Mouse (Mus musculus) intestine, embryonic 15.5 days (tissue): ENCODE results near the gene Wdfy4. TPM values are rescaled to one million over a fixed set of nuclear protein-coding genes. Genes with fewer than 3 reads are reported as not detected.

Source experiments
- ATAC-seq: fragments of 200-750 bp; cut with Nextera tagmentation; 2 replicates; pipeline ENCODE4 v1.8.0; 2017; ENCODE audit warnings: moderate TSS enrichment, moderate library complexity
- H3K27ac ChIP-seq: fragments of 300-500 bp; sonication (generic); 2 replicates; pipeline ENCODE4 v1.5.1; 2015; ENCODE audit warnings: mild to moderate bottlenecking, inconsistent platforms
- H3K27me3 ChIP-seq: fragments of 300-500 bp; sonication (generic); replicated peaks from 2 replicates; pipeline ENCODE4 v1.6.1; 2015; ENCODE audit warnings: inconsistent platforms
- H3K36me3 ChIP-seq: fragments of 300-500 bp; sonication (generic); 2 replicates; pipeline ENCODE4 v1.6.1; 2015; ENCODE audit warnings: inconsistent platforms
- H3K4me1 ChIP-seq: fragments of 300-500 bp; sonication (generic); replicated peaks from 2 replicates; pipeline ENCODE4 v1.6.1; 2015; ENCODE audit warnings: inconsistent platforms
- H3K4me2 ChIP-seq: fragments of 300-500 bp; sonication (generic); replicated peaks from 2 replicates; pipeline ENCODE4 v1.6.1; 2015; ENCODE audit warnings: mild to moderate bottlenecking, inconsistent platforms
- H3K4me3 ChIP-seq: fragments of 300-500 bp; sonication (generic); replicated peaks from 2 replicates; pipeline ENCODE4 v1.5.1; 2015; ENCODE audit warnings: inconsistent platforms
- H3K9ac ChIP-seq: fragments of 300-500 bp; sonication (generic); 2 replicates; pipeline ENCODE4 v1.6.1; 2015; ENCODE audit warnings: inconsistent platforms
- H3K9me3 ChIP-seq: fragments of 300-500 bp; sonication (generic); 2 replicates; pipeline ENCODE4 v1.6.1; 2016; ENCODE audit warnings: inconsistent platforms
- WGBS: fragments of 180-500 bp; shearing (Covaris S2); methylation state at CpG from one replicate; pipeline ENCODE4 v1.1.7; 2015; 5-methylcytosine and 5-hydroxymethylcytosine counted together
- polyA plus RNA-seq: library from polyadenylated mRNA; unstranded; fragments of >200 nt; fragmentation: Nextera tagmentation; extraction: Ambion mirVana; gene quantifications from 2 replicates; pipeline ENCODE4 v1.2.1, GENCODE M21; 2015

The Wdfy4 gene
- polyA plus RNA-seq, 1 experiment from 2014 or later = 0.46 TPM

DNA sequence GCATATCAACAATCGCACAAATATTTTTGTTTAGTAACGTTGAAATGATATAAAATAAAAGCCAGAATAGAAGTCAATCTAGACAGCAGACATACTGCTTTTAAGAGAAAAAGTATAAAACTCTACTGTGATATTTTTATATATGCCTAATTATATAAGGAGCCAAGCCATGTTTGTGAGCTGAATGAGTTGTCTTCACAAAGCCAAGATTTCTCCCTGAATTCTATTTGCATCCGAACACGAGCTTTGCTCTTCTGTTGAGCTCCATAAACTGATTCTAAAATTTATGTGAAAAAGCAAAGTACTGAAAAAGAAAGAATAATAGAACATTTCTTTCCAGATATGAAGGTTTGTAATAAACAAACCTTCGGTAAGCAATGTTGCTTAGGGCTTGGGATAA lies 5.2 kb downstream of the Wdfy4 start:
- WGBS = 84% methylated on average over 5 of the region's 5 CpGs
- no peak overlapping the region for H3K27ac ChIP-seq

DNA sequence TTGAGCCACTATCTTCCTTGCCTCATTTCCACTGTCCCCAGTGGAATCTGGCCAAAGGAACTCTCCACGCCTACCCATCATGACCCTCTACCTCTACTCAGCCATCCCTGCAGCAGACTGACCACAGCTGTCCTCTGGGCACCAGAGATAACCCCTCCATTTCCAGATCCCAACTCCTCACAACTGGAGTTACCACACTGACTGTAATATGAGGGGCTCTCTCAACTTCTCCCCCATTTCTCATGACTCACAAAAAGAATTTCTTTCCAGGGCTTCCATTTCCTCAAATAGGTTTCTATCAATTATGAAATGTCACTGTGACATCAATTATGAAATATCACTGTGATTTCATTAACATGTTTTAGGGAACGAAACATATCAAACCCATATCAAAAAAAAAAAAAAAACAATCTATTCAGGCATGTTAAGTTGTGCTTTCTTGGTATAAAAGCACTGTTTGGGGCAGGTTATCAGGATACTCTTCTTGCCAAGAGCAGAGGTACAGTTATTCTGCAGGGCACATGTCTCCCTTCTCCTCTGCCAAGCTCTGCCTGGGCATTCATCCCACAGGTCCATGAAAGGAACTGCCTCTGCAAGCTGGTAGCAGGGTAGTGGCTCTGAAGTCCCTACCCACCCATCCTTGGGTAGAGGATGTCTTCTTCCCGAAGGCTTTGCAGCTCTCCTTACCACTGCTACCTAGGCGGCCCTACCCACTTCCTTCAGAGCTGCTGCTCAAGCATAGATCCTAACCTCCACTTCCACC lies 10.1 kb downstream of the Wdfy4 start:
- H3K9ac ChIP-seq = no peak overlapping the region
- H3K4me2 ChIP-seq = no peak overlapping the region
- H3K4me3 ChIP-seq = no peak overlapping the region
- H3K27ac ChIP-seq = no peak overlapping the region
- H3K27me3 ChIP-seq = no peaks in the 10 kb centered on the region
- no peaks in the 10 kb centered on the region for H3K9me3 ChIP-seq
- H3K4me1 ChIP-seq = no peaks in the 10 kb centered on the region
- WGBS = 76% methylated on average over 4 of the region's 4 CpGs
- H3K36me3 ChIP-seq = no peaks in the 10 kb centered on the region
- ATAC-seq = no peak

More for the DNA sequence above, 5.2 kb downstream of the Wdfy4 start:
- no peak overlapping the region for H3K9ac ChIP-seq
- no peaks in the 10 kb centered on the region for H3K36me3 ChIP-seq
- no peaks in the 10 kb centered on the region for H3K4me1 ChIP-seq
- no peak for ATAC-seq
- H3K9me3 ChIP-seq = no peaks in the 10 kb centered on the region
- no peaks in the 10 kb centered on the region for H3K27me3 ChIP-seq
- H3K4me2 ChIP-seq = no peak overlapping the region
- no peak overlapping the region for H3K4me3 ChIP-seq

DNA sequence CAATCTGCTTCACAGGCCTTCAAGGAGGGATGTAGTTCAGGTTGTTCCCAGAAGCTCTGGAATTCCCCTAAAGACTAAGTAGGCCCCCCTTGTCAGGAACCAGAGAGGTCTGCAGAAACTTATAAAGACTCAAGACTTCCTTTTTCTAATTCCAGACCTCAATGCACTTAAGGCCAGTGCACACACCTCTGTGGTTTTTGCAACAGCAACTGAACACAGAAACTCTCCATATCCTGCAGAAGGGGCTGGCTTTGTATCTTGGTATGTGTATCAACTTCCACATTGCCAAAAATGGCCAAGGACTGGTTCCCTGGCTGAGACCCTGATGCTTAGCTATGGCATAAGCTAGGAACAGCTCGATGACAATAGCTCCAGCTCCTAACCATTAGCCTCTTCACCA lies 13.4 kb downstream of the Wdfy4 start:
- Histone ChIP-seq H3K27me3 (no peaks in the 10 kb centered on the region), H3K36me3 (no peaks in the 10 kb centered on the region), H3K4me2 (no peak overlapping the region), H3K4me3 (no peak overlapping the region), H3K4me1 (no peaks in the 10 kb centered on the region), H3K9me3 (no peaks in the 10 kb centered on the region), H3K27ac (no peak overlapping the region), H3K9ac (no peak overlapping the region)
- 75% methylated on average over 1 of the region's 1 CpGs for WGBS
- ATAC-seq = no peak

DNA sequence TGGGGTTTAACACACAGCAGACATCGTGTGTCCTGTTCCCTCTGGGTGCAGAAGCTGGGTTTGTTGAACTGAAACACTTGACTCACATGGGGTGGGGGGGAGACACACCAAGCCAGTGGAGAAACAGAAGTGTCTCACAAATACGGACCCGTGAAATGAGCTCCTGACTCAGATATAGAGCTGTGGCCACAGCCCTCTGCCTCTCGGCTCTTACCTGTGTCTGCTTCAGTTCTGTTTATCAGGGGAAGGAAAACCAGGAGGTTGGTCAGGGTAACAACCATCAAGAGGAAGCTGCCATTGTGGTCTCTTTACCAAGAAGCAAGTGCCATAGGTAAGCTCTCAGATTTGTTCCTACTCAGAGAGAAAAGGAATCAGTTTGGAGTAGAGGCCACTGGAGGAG lies 16.6 kb downstream of the Wdfy4 start:
- no peak overlapping the region for H3K4me2 ChIP-seq
- no peaks in the 10 kb centered on the region for H3K4me1 ChIP-seq
- no peak overlapping the region for H3K27ac ChIP-seq
- H3K9ac ChIP-seq = no peak overlapping the region
- no peaks in the 10 kb centered on the region for H3K36me3 ChIP-seq
- 87% methylated on average over 4 of the region's 4 CpGs for WGBS
- no peak overlapping the region for H3K4me3 ChIP-seq
- H3K27me3 ChIP-seq = no peaks in the 10 kb centered on the region
- H3K9me3 ChIP-seq = no peaks in the 10 kb centered on the region
- no peak for ATAC-seq

DNA sequence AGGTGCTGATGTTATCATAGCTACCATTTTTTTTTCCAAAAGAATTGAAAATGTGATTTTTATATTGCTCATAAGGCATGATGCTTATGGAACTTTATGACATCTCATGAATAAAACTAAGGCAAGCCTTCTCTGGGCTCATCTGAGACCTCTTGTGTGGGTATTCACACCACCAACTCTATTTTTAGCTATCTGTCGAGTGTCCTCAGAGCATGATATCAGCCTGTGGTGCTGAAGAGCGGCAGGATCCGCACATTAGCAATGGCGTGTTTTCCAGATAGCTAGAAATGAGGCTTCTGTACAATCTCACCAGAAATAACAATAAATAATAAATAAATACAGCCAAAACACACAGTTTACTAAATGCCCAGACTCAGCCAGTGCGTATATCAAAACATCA lies 23.1 kb downstream of the Wdfy4 start:
- Histone ChIP-seq H3K9ac (no peak overlapping the region), H3K9me3 (no peaks in the 10 kb centered on the region), H3K36me3 (no peaks in the 10 kb centered on the region), H3K4me3 (no peak overlapping the region), H3K4me1 (no peaks in the 10 kb centered on the region), H3K4me2 (no peak overlapping the region), H3K27me3 (no peaks in the 10 kb centered on the region), H3K27ac (no peak overlapping the region)
- 86% methylated on average over 5 of the region's 5 CpGs for WGBS
- no peak for ATAC-seq

DNA sequence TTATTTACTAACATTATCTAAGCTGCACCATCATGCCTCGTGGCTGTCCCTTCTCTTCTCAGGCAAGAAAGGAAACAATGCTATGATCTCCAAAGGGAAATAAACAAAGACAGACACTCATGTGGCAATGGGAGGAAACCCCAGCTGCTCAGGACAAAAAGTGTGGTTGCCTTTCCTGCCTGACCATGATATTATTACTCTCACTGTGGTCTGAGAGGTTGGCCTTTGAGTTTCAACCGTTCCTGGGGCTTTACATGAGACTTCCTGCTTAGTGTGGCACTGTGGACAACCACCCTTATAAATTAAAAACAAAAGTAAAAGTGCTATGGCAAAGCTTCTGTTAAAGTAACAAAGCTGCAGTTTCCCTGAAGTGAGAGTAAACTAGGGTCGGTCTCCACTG lies 27.0 kb downstream of the Wdfy4 start:
- Histone ChIP-seq H3K27me3 (no peaks in the 10 kb centered on the region), H3K9me3 (no peaks in the 10 kb centered on the region), H3K4me3 (no peak overlapping the region), H3K9ac (no peak overlapping the region), H3K36me3 (no peaks in the 10 kb centered on the region), H3K27ac (no peak overlapping the region), H3K4me1 (no peaks in the 10 kb centered on the region), H3K4me2 (no peak overlapping the region)
- whole genome bisulfite sequencing = 66% methylated on average over 3 of the region's 3 CpGs
- ATAC-seq = no peak

DNA sequence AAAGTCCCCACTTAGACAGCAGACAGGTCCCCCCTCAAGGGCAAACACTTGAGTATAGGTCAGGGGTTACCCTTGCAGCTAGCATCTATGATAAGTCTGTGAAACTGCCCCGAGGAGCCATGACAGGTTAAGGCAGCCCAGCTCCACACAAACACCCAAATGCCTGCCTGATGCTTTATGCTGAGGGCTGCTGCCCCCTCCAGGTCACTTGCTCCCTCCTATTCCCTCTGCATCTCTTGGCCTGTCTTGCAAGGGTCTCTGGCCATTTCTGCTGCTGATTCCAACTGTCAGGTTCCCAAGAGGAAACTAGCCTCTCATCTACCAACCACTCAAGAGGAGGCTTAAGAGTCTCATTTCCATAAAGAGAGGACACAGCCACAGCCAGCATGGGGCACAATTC lies 32.4 kb downstream of the Wdfy4 start:
- H3K36me3 ChIP-seq = no peaks in the 10 kb centered on the region
- 38% methylated on average over 1 of the region's 1 CpGs for WGBS
- H3K27me3 ChIP-seq = no peaks in the 10 kb centered on the region; the same call in 1 of the 2 replicates
- H3K4me1 ChIP-seq = no peaks in the 10 kb centered on the region
- H3K27ac ChIP-seq = no peak overlapping the region
- no peak overlapping the region for H3K4me2 ChIP-seq
- no peak overlapping the region for H3K4me3 ChIP-seq
- H3K9ac ChIP-seq = no peak overlapping the region
- no peak for ATAC-seq
- H3K9me3 ChIP-seq = no peaks in the 10 kb centered on the region

DNA sequence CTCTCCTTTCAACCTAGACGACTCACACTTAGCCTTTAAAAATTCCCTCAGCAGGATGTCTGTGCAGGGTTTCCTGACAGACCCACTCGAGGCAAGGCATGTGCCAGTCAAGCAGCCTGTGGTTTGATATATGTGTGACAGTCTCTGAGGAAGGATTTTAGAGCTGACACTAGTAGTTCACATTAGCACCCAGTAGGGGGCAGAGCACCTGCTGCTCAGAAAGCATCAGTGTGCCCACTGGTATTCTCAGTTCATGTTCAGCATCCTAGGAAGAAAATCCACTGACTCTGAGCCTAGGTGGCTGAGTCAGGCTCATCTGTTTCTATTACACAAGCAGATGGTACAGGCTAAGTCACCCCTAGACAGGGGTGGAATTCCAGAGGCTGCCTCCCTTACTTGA lies 39.0 kb downstream of the Wdfy4 start:
- ATAC-seq = no peak
- Histone ChIP-seq H3K36me3 (no peaks in the 10 kb centered on the region), H3K27me3 (no peaks in the 10 kb centered on the region; the same call in 1 of the 2 replicates), H3K4me2 (no peak overlapping the region), H3K9me3 (no peaks in the 10 kb centered on the region), H3K4me3 (no peak overlapping the region), H3K9ac (no peak overlapping the region), H3K27ac (no peak overlapping the region), H3K4me1 (no peaks in the 10 kb centered on the region)
- WGBS = 14% methylated on average over 2 of the region's 2 CpGs

DNA sequence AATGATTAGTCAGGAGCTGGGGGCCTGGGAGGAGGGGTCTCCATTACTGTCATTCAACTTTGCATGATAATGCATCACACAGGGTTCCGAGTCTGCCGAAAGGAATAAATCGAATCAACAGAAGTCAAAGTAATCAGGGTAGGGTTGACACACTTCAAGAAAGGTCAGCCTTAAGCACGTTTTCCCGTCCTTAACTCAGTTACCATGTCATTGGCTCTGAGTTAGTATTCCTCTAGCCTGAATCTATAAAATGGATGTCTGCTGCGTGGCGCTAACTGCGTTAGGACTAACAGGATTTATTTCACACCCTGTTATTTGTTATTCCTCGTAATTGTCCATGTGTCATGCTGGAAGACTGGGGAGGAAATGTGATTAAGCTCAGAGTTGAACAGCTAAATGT lies 48.5 kb downstream of the Wdfy4 start:
- H3K27me3 ChIP-seq = no peaks in the 10 kb centered on the region
- H3K9ac ChIP-seq = no peak overlapping the region
- no peaks in the 10 kb centered on the region for H3K9me3 ChIP-seq
- ATAC-seq = no peak
- no peak overlapping the region for H3K4me2 ChIP-seq
- H3K36me3 ChIP-seq = no peaks in the 10 kb centered on the region
- WGBS = 80% methylated on average over 9 of the region's 9 CpGs
- no peak overlapping the region for H3K4me3 ChIP-seq
- H3K27ac ChIP-seq = no peak overlapping the region
- H3K4me1 ChIP-seq = no peaks in the 10 kb centered on the region

DNA sequence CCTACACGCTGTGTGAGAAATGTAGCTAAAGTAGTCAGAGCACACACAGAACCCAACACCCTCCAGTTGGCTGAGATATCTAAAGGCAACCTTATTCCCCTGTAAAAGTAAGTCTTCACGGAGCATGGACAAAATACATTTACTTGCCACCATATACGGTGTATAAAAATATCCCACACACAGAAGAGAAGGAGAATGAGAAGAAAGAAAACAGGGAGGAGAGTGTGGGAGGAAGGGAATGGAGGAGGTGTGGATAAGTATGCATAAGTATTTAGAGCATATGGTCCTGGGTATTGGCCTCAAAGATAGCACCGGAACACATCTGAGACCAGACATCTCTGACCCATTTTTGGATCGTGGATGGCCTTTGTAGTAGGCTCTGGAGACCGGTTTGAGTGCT lies 50.1 kb downstream of the Wdfy4 start:
- H3K4me3 ChIP-seq = no peak overlapping the region
- no peak overlapping the region for H3K4me2 ChIP-seq
- no peaks in the 10 kb centered on the region for H3K4me1 ChIP-seq
- H3K36me3 ChIP-seq = no peaks in the 10 kb centered on the region
- no peak overlapping the region for H3K27ac ChIP-seq
- H3K27me3 ChIP-seq = no peaks in the 10 kb centered on the region
- 87% methylated on average over 6 of the region's 6 CpGs for WGBS
- H3K9me3 ChIP-seq = no peaks in the 10 kb centered on the region
- ATAC-seq = no peak
- no peak overlapping the region for H3K9ac ChIP-seq

DNA sequence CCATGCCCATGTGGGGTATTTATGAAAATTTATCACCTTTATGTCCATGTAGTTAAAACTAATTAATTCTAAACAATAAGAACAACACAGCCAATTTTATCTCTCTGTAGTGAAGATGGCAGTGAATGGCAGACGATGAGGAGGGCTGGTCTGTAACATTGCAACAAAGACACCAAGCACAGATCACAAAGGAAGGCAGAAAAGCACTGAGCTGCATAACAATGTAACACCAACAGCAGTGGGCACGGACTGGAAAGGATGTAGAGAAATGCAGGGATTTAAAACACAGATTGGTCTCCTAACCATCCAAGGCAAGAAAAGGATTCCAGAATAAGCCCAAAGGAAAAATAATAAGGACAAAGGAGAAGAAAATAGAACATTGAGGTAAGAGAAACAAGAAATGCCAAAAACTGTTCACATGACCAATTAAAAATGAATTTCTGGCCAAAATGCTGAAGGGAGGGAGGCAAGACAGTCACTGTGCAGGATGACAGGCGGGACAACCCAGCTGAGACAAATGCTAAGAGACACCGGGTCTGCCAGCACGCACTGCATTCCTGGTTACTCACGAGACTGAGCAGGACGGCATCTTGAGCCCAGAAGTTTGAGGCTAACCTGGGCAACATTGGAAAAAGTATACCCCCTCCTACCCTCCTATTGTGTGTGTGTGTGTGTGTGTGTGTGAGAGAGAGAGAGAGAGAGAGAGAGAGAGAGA lies 54.1 kb downstream of the Wdfy4 start:
- H3K9me3 ChIP-seq = no peaks in the 10 kb centered on the region
- ATAC-seq = no peak
- no peak overlapping the region for H3K9ac ChIP-seq
- no peak overlapping the region for H3K4me2 ChIP-seq
- no peaks in the 10 kb centered on the region for H3K4me1 ChIP-seq
- no peak overlapping the region for H3K27ac ChIP-seq
- H3K27me3 ChIP-seq = no peaks in the 10 kb centered on the region
- WGBS = 71% methylated on average over 7 of the region's 7 CpGs
- H3K36me3 ChIP-seq = no peaks in the 10 kb centered on the region
- H3K4me3 ChIP-seq = no peak overlapping the region

DNA sequence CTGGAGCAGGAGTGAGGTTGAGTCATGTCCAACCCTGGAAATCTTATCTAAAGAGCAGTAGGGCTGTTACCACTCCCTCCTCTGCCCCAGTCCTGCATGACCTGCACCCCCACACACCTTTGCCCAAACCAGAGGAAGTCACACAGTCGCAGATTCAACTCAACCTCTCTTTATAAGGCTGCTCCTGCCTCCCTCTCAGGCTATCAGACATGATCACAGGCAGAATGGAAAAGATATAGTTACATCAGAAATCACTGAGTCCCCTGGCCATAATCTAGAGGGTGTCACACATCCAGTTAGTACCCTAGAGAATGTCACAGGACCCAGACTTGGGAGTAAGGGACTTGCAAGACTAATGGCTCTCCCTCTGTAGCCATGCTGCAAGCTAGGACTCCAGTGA lies 68.7 kb downstream of the Wdfy4 start:
- no peaks in the 10 kb centered on the region for H3K9me3 ChIP-seq
- no peak overlapping the region for H3K27ac ChIP-seq
- H3K4me2 ChIP-seq = no peak overlapping the region
- no peak overlapping the region for H3K9ac ChIP-seq
- H3K27me3 ChIP-seq = no peaks in the 10 kb centered on the region
- no peak overlapping the region for H3K4me3 ChIP-seq
- no peaks in the 10 kb centered on the region for H3K36me3 ChIP-seq
- ATAC-seq = no peak
- 81% methylated on average over 1 of the region's 1 CpGs for WGBS
- H3K4me1 ChIP-seq = no peaks in the 10 kb centered on the region

DNA sequence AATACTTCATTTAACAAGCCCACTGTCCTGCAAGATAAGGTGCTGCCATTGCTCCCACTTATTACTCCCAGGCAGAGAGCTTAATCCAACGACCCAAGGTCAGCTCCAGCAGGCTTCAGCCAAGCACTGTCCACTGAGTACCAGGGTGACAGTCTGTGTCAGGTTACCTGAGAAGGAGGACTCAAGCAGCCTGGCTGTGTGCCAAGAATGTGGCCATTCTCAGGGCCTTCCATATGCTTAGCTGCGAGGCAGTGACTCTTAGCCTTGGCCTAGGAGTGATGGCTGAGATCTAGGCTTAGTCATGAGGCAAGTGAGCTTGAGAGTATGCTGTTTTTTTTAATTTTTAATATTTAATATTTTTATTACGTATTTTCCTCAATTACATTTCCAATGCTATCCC lies 80.5 kb downstream of the Wdfy4 start:
- H3K27ac ChIP-seq = no peak overlapping the region
- H3K9me3 ChIP-seq = no peaks in the 10 kb centered on the region
- no peak for ATAC-seq
- no peaks in the 10 kb centered on the region for H3K4me1 ChIP-seq
- H3K36me3 ChIP-seq = no peaks in the 10 kb centered on the region
- no peaks in the 10 kb centered on the region for H3K27me3 ChIP-seq
- 76% methylated on average over 3 of the region's 3 CpGs for WGBS
- no peak overlapping the region for H3K9ac ChIP-seq
- no peak overlapping the region for H3K4me2 ChIP-seq
- no peak overlapping the region for H3K4me3 ChIP-seq
